Mouse (Mus musculus) left cerebral cortex, postnatal 36 days (tissue): ENCODE results near the gene 1500009C09Rik. TPM values are rescaled to one million over a fixed set of nuclear protein-coding genes. Genes with fewer than 3 reads are reported as not detected.

Source experiments
- DNase-seq, 2 experiments: peaks; one replicate each; pipeline ENCODE4 v3.0.0; 2021 to 2022; ENCODE audit warnings: low spot score in 2 of 2, mixed read lengths in 1 of 2
- intact Hi-C: fragments of 180-260 bp; cut with DNase I; formaldehyde crosslinking; loops from one replicate; pipeline ENCODE4 v1.15.1; 2025
- total RNA-seq, 2 experiments: library from RNA; stranded (reverse); gene quantifications; 2 replicates each; pipeline ENCODE4 v1.2.3; 2021

The 1500009C09Rik gene
- total RNA-seq, 2 experiments from 2014 or later, result 97.8 to 105 TPM

GRCm38 (mm10) chr15:82294059-82294458 lies 41.9 kb downstream of the 1500009C09Rik start:
- intact Hi-C loops, result no loop called here
- no peak for DNase-seq

- intact Hi-C loops, result no loop called here
- no peak for DNase-seq
These were observed 46.8 kb downstream of the 1500009C09Rik start, which contains the start of gene Wbp2nl for GRCm38 (mm10) chr15:82298764-82299561. Wbp2nl (plus strand) TSS chr15:82298954.

- DNase-seq, result no peak
- intact Hi-C loops, result no loop called here
These were observed 54.9 kb downstream of the 1500009C09Rik start for GRCm38 (mm10) chr15:82307107-82307506.

GRCm38 (mm10) chr15:82308416-82308815 lies 56.2 kb downstream of the 1500009C09Rik start:
- DNase-seq, result no peak
- intact Hi-C loops, result no loop called here

Other genes starting within 250 kb of the 1500009C09Rik start
- 100 to 1,000 TPM; 103 to 118 TPM for gene Desi1, start 218.5 kb upstream of the 1500009C09Rik start, total RNA-seq
- gene Snu13, start 204.8 kb upstream of the 1500009C09Rik start, total RNA-seq, result 100 to 1,000 TPM; 102 to 107 TPM
- gene 4930407I10Rik, start 193.2 kb upstream of the 1500009C09Rik start, total RNA-seq, result not detected
- gene Mei1, start 182.4 kb upstream of the 1500009C09Rik start, total RNA-seq, result 1 to 10 TPM; 3.4 to 3.6 TPM
- gene Ccdc134, start 124.5 kb upstream of the 1500009C09Rik start, total RNA-seq, result 10 to 100 TPM in 1 of 2 experiments, 1 to 10 TPM in 1; 9.5 to 14.2 TPM
- gene Srebf2, start 105.2 kb upstream of the 1500009C09Rik start, total RNA-seq, result 100 to 1,000 TPM; 183 to 198 TPM
- 1 to 10 TPM; 3.6 to 4.7 TPM for gene Shisa8, start 39.6 kb upstream of the 1500009C09Rik start, total RNA-seq
- 1 to 10 TPM in 1 of 2 experiments, under 1 TPM in 1; 0.22 to 1.1 TPM for gene Tnfrsf13c, start 28.0 kb upstream of the 1500009C09Rik start, total RNA-seq
- 1 to 10 TPM; 3.1 to 4.1 TPM for gene Cenpm, start 7.6 kb upstream of the 1500009C09Rik start, total RNA-seq
- 100 to 1,000 TPM; 503 to 533 TPM for gene Sept3, start 22.5 kb downstream of the 1500009C09Rik start, total RNA-seq
- not detected for gene Wbp2nl, start 46.6 kb downstream of the 1500009C09Rik start, total RNA-seq
- gene Naga, start 86.5 kb downstream of the 1500009C09Rik start, total RNA-seq, result 10 to 100 TPM; 35.9 to 39.3 TPM
- gene Pheta2, start 86.5 kb downstream of the 1500009C09Rik start, total RNA-seq, result 1 to 10 TPM in 1 of 2 experiments, under 1 TPM in 1; 0.57 to 1.4 TPM
- 100 to 1,000 TPM; 127 to 144 TPM for gene Smdt1, start 86.6 kb downstream of the 1500009C09Rik start, total RNA-seq
- gene Ndufa6, start 101.9 kb downstream of the 1500009C09Rik start, total RNA-seq, result 100 to 1,000 TPM; 198 to 199 TPM
- gene Cyp2d22, start 127.9 kb downstream of the 1500009C09Rik start, total RNA-seq, result 10 to 100 TPM; 27.6 to 32.4 TPM
- under 1 TPM in 1 of 2 experiments, not detected in 1; 0.27 TPM for gene Cyp2d11, start 141.6 kb downstream of the 1500009C09Rik start, total RNA-seq
- gene Cyp2d10, start 154.8 kb downstream of the 1500009C09Rik start, total RNA-seq, result not detected
- not detected for gene Cyp2d9, start 181.0 kb downstream of the 1500009C09Rik start, total RNA-seq